Mouse (Mus musculus) liver, embryonic 14.5 days (tissue): Measurements from ENCODE around the gene Nat8l. TPM values are rescaled to one million over a fixed set of nuclear protein-coding genes. Genes with fewer than 3 reads are reported as not detected.

Source experiments
- ATAC-seq: fragments of 200-750 bp; cut with Nextera tagmentation; 2 replicates; pipeline ENCODE4 v1.8.0; 2017; ENCODE audit warnings: moderate number of reproducible peaks, mild to moderate bottlenecking, moderate library complexity; ENCODE audit not compliant: insufficient read depth
- DNase-seq, 3 experiments: peaks; one replicate each; pipeline ENCODE4 v3.0.0-alpha.2; 2012 to 2013; ENCODE audit warnings: low read depth in 3 of 3, low spot score in 3 of 3
- H3K27ac ChIP-seq: fragments of 300-500 bp; sonication (generic); 2 replicates; pipeline ENCODE4 v1.5.1; 2014; ENCODE audit warnings: moderate library complexity, mild to moderate bottlenecking, control low read depth, inconsistent platforms
- H3K27me3 ChIP-seq: fragments of 300-500 bp; sonication (generic); 2 replicates; pipeline ENCODE4 v1.6.1; 2014; ENCODE audit warnings: mild to moderate bottlenecking, low read length, moderate library complexity; ENCODE audit not compliant: control insufficient read depth, insufficient read depth
- H3K36me3 ChIP-seq: fragments of 300-500 bp; sonication (generic); replicated peaks from 2 replicates; pipeline ENCODE4 v1.6.1; 2014; ENCODE audit warnings: low read depth; ENCODE audit not compliant: control insufficient read depth, insufficient read depth
- H3K4me1 ChIP-seq, 2 experiments: fragments of 200-500 bp in 1 of 2; fragments of 300-500 bp in 1 of 2; sonication (generic) in 1 of 2; replicated peaks; 2 replicates each; pipeline ENCODE4 v1.6.1; 2012 to 2014; ENCODE audit warnings: antibody characterized with exemption in 1 of 2, inconsistent platforms in 1 of 2, low read length in 1 of 2; ENCODE audit not compliant: control insufficient read depth in 2 of 2, insufficient read depth in 2 of 2
- H3K4me2 ChIP-seq: fragments of 300-500 bp; sonication (generic); 2 replicates; pipeline ENCODE4 v1.6.1; 2014; ENCODE audit warnings: low read depth, mild to moderate bottlenecking, control low read depth, moderate library complexity
- H3K4me3 ChIP-seq, 2 experiments: fragments of 200-500 bp in 1 of 2; fragments of 300-500 bp in 1 of 2; sonication (generic) in 1 of 2; 2 replicates each; pipeline ENCODE4 v1.5.1; 2012 to 2014; ENCODE audit warnings: low read depth in 2 of 2, low read length in 2 of 2, mild to moderate bottlenecking in 2 of 2, control low read depth in 1 of 2, inconsistent platforms in 1 of 2, moderate library complexity in 1 of 2; ENCODE audit not compliant: insufficient read depth in 1 of 2
- H3K9ac ChIP-seq: fragments of 300-500 bp; sonication (generic); replicated peaks from 2 replicates; pipeline ENCODE4 v1.6.1; 2014; ENCODE audit warnings: mild to moderate bottlenecking, control low read depth, moderate library complexity
- H3K9me3 ChIP-seq: fragments of 300-500 bp; sonication (generic); 2 replicates; pipeline ENCODE4 v1.6.1; 2016; ENCODE audit warnings: low read length, mixed read lengths; ENCODE audit not compliant: control insufficient read depth
- CTCF ChIP-seq: IDR thresholded peaks from 2 replicates; pipeline ENCODE4 v1.5.1; 2016; ENCODE audit warnings: antibody characterized with exemption, low read depth, control low read depth
- EP300 ChIP-seq: IDR thresholded peaks from 2 replicates; pipeline ENCODE4 v1.6.1; 2016; ENCODE audit warnings: antibody characterized with exemption, low read depth
- WGBS: fragments of 180-500 bp; shearing (Covaris S2); extraction: QIAGEN DNeasy Blood & Tissue Kit; methylation state at CpG from one replicate; pipeline ENCODE4 v1.1.7; 2014; ENCODE audit not compliant: insufficient replicate concordance; 5-methylcytosine and 5-hydroxymethylcytosine counted together
- polyA plus RNA-seq, 2 experiments: library from polyadenylated mRNA; depleted of rRNA in 1 of 2; stranded (reverse) in 1 of 2; unstranded in 1 of 2; fragments of >200 nt; fragmentation: Nextera tagmentation in 1 of 2; extraction: Ambion mirVana in 1 of 2; gene quantifications; 2 replicates each; pipeline versions ENCODE4 v1.2.1 to v1.2.3; 2012 to 2014

The Nat8l gene
- polyA plus RNA-seq, 2 experiments = 0.04 to 0.17 TPM

DNA sequence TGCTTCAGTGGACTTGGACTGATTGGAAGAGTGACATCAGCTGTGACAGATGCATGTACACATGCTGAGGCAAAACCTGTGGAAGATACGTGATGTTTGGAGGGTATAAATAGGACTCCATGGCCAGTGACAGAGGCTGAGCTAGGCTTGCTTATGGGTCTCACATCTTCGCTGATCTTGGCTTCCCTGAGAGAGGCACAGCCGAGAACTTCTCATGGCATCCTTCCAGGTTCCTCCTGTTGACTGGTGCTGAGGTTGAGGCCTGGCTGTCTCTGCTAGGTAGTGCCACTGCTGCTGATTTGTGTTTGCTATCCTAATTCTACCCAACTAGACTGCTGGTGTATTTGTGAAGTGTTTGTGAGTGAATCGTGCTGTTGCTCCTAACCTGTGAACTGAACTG, 23.2 kb downstream of the Nat8l start:
- Histone ChIP-seq H3K4me3 (no peak overlapping the region), H3K27me3 (no peaks in the 10 kb centered on the region), H3K9ac (no peak overlapping the region), H3K4me1 (no peaks in the 10 kb centered on the region), H3K27ac (no peak overlapping the region), H3K9me3 (no peaks in the 10 kb centered on the region), H3K36me3 (no peaks in the 10 kb centered on the region), H3K4me2 (no peak overlapping the region)
- WGBS = 61% methylated on average over 4 of the region's 4 CpGs
- TF ChIP-seq EP300 = no peak
- TF ChIP-seq CTCF = no peak
- no peak for ATAC-seq
- DNase-seq = no peak

DNA sequence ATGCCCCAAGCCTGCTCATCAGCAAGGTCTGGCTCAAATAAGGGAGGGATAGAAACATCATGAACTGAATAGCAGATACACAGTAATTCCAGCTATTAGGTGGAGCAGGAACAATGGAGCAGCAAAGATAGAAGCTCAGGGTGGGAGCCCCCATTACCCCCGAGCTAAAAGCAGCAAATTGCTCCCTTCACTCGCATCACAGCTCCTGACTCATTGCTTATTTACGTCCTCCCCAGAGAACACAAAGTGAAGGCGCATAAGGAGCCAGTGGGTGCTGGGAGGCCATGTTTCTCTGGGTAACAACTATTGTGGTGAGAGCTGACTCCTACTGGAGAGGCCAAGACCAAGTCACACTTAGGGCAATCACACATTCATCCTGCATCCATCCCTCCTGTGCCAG, 34.3 kb downstream of the Nat8l start:
- H3K4me2 ChIP-seq = no peak overlapping the region
- no peak overlapping the region for H3K9ac ChIP-seq
- WGBS = 51% methylated on average over 4 of the region's 4 CpGs
- TF ChIP-seq EP300 (no peak), CTCF (no peak)
- H3K4me1 ChIP-seq = 0 out of 4 replicates have a peak, but pooled peaks cover 0 to 1% of the 10 kb centered on the region in 2 experiments
- DNase-seq (no peak), ATAC-seq (no peak)
- H3K36me3 ChIP-seq = no peaks in the 10 kb centered on the region
- no peak overlapping the region for H3K4me3 ChIP-seq
- no peaks in the 10 kb centered on the region for H3K27me3 ChIP-seq
- no peak overlapping the region for H3K27ac ChIP-seq
- no peaks in the 10 kb centered on the region for H3K9me3 ChIP-seq

DNA sequence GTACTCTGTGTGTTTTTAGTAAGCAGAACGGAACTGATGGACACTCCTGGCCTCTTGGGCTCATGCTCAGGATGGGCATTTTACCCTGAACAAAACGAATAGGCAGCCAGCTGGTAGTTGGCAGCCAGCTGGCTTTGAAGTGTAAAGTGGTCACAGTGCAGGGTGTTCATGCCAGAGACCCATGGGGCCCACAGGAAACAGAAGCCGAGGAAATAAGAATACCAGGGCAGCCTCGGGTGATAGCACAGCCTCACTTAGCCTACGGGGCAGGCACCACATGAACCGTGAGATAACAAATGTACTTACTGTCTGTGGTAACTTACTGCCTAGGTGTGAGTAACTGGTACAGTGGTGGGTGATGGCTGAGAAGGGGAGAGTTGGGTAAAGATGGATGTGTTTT, 35.2 kb downstream of the Nat8l start:
- ATAC-seq (no peak), DNase-seq (no peak)
- Histone ChIP-seq H3K36me3 (no peaks in the 10 kb centered on the region), H3K4me1 (0 out of 4 replicates have a peak, but pooled peaks cover 0 to 1% of the 10 kb centered on the region in 2 experiments), H3K27me3 (no peaks in the 10 kb centered on the region), H3K4me2 (no peak overlapping the region), H3K4me3 (no peak overlapping the region), H3K9me3 (no peaks in the 10 kb centered on the region), H3K27ac (no peak overlapping the region), H3K9ac (no peak overlapping the region)
- WGBS = 33% methylated on average over 6 of the region's 6 CpGs
- no peak for TF ChIP-seq CTCF
- no peak for TF ChIP-seq EP300

DNA sequence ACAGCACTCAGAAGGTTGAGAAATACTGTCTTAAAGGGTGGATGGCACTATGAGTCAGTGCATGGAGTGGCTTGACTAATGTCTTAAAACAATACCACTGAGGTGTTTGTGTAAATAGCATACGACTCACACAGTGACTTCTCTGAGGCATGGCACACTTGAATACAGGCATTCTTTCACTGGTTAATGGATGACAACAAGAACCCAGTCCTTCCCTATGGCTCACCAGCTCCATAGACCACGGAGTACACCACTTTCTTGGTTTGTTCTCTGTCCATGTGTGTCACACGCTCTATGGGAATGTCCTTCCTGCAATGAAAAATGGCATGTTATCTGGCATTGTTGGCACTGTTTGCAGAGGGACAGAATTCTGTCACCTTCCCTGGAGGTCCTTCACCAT, 36.7 kb downstream of the Nat8l start:
- H3K9ac ChIP-seq = no peak overlapping the region
- no peak for DNase-seq
- 0 out of 4 replicates have a peak, but pooled peaks cover 0 to 1% of the 10 kb centered on the region in 2 experiments for H3K4me1 ChIP-seq
- H3K4me2 ChIP-seq = no peak overlapping the region
- no peaks in the 10 kb centered on the region for H3K9me3 ChIP-seq
- no peak overlapping the region for H3K27ac ChIP-seq
- WGBS = 43% methylated on average over 3 of the region's 3 CpGs
- H3K4me3 ChIP-seq = no peak overlapping the region
- ATAC-seq = no peak
- no peaks in the 10 kb centered on the region for H3K36me3 ChIP-seq
- no peak for TF ChIP-seq EP300
- TF ChIP-seq CTCF = no peak
- no peaks in the 10 kb centered on the region for H3K27me3 ChIP-seq

Other genes starting within 250 kb of the Nat8l start
- 7.9 TPM in 2 replicates for gene Letm1, start 213.2 kb upstream of the Nat8l start, polyA plus RNA-seq (2012; rRNA removed)
- gene Letm1, start 213.2 kb upstream of the Nat8l start, polyA plus RNA-seq (2014; fragmentation: Nextera tagmentation; extraction: Ambion mirVana) = 13.4 and 18.4 TPM in 2 replicates
- 14.2 and 26.7 TPM in 2 replicates for gene Nsd2, start 175.3 kb upstream of the Nat8l start, polyA plus RNA-seq (2012; rRNA removed)
- 27.8 and 30.1 TPM in 2 replicates for gene Nsd2, start 175.3 kb upstream of the Nat8l start, polyA plus RNA-seq (2014; fragmentation: Nextera tagmentation; extraction: Ambion mirVana)
- 20.2 and 22.6 TPM in 2 replicates for gene Nelfa, start 59.6 kb upstream of the Nat8l start, polyA plus RNA-seq (2012; rRNA removed)
- gene Nelfa, start 59.6 kb upstream of the Nat8l start, polyA plus RNA-seq (2014; fragmentation: Nextera tagmentation; extraction: Ambion mirVana) = 21.3 and 24.1 TPM in 2 replicates
- 2.6 and 3.4 TPM in 2 replicates for gene Gm1673, start 12.6 kb upstream of the Nat8l start, polyA plus RNA-seq (2012; rRNA removed)
- gene Gm1673, start 12.6 kb upstream of the Nat8l start, polyA plus RNA-seq (2014; fragmentation: Nextera tagmentation; extraction: Ambion mirVana) = 1.7 and 2.7 TPM in 2 replicates
- gene Poln, start 173.5 kb downstream of the Nat8l start, polyA plus RNA-seq (2012; rRNA removed) = 0.24 and 0.32 TPM in 2 replicates
- 0.42 and 0.57 TPM in 2 replicates for gene Poln, start 173.5 kb downstream of the Nat8l start, polyA plus RNA-seq (2014; fragmentation: Nextera tagmentation; extraction: Ambion mirVana)
- gene Haus3, start 173.5 kb downstream of the Nat8l start, polyA plus RNA-seq (2012; rRNA removed) = 3.9 and 9.3 TPM in 2 replicates
- 21.7 and 21.8 TPM in 2 replicates for gene Haus3, start 173.5 kb downstream of the Nat8l start, polyA plus RNA-seq (2014; fragmentation: Nextera tagmentation; extraction: Ambion mirVana)
- gene Mxd4, start 191.7 kb downstream of the Nat8l start, polyA plus RNA-seq (2012; rRNA removed) = 5.9 and 6.6 TPM in 2 replicates
- gene Mxd4, start 191.7 kb downstream of the Nat8l start, polyA plus RNA-seq (2014; fragmentation: Nextera tagmentation; extraction: Ambion mirVana) = 4.0 and 4.7 TPM in 2 replicates